Mouse (Mus musculus): ENCODE measurements at regions not wholly inside any gene's neighbourhood (a gene's known extent, or its start where the extent isn't known, plus 50 kb on each side); places are given as distances from the start of the nearest gene placed in this dataset.

DNA sequence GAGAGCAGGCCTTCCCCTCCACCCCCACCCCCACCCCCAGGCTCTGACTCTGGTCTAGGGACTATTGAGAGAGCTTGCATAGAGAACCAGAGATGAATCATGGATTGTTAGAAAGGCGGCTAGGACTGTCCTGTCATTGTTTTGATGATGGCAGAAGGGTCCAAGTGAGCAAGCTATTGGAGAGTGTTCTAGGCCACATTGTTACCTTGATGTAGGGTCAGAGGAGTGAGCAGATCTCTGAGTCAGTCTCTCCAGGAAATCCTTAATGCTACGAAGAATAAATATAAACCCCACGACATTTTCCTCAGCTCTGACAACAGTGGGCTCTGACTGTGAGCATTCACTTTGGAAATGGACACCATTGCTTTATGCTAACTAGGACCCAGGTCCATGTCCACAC, 144.9 kb downstream of the Hibadh start:
- Histone ChIP-seq H3K9me3 (no peaks in the 10 kb centered on the region), H3K27ac (no peak overlapping the region), H3K27me3 (replicated peaks) (no peaks in the 10 kb centered on the region), H3K4me2 (no peak overlapping the region), H3K4me1 (no peaks in the 10 kb centered on the region), H3K36me3 (replicated peaks) (no peaks in the 10 kb centered on the region), H3K4me3 (no peak overlapping the region), H3K9ac (no peak overlapping the region)
- no peak for ATAC-seq (replicated peaks)
- WGBS: 87% methylated on average over 3 of the region's 3 CpGs

DNA sequence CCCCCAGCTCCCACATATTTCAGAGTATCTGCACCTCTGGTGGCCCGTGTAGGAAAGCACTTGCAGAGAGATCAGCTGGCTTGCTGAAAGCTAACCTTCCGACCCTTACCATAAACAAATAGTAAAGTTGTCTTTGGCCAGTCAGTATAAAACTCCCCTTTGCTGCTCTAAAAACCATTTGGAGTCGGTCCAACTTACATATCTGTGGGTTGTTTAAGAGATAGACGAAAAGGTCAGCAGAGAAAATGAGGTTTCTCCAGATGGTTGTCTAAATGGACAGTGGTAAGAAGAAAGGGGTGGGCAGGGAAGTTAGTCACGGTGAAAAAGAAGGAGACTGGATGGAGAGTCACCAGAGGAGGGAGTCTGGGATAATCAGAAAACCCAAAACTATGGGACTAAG, 144.3 kb downstream of the Hibadh start:
- no peak for ATAC-seq (replicated peaks)
- no peaks in the 10 kb centered on the region for H3K36me3 ChIP-seq (replicated peaks)

More for the DNA sequence above, 144.3 kb downstream of the Hibadh start:
- no peak overlapping the region for H3K4me3 ChIP-seq
- no peak overlapping the region for H3K27ac ChIP-seq
- no peak overlapping the region for H3K9ac ChIP-seq
- H3K4me1 ChIP-seq: no peaks in the 10 kb centered on the region
- H3K4me2 ChIP-seq: no peak overlapping the region
- H3K9me3 ChIP-seq: no peaks in the 10 kb centered on the region
- WGBS: 79% methylated on average over 5 of the region's 5 CpGs
- H3K27me3 ChIP-seq (replicated peaks): no peaks in the 10 kb centered on the region
